Mouse (Mus musculus) embryonic fibroblast, embryonic 13.5 days (primary cell): ENCODE measurements around the gene Pnrc2.

Experiments
- CTCF ChIP-seq: IDR thresholded peaks from 2 replicates; pipeline ENCODE4 v1.5.1; 2011; ENCODE audit warnings: mild to moderate bottlenecking, control low read depth, low read length, moderate library complexity, borderline replicate concordance; ENCODE audit not compliant: insufficient read depth
- POLR2A ChIP-seq: IDR thresholded peaks from 2 replicates; pipeline ENCODE4 v1.6.1; 2011; ENCODE audit warnings: low read depth, mild to moderate bottlenecking, control low read depth, low read length, moderate library complexity

DNA sequence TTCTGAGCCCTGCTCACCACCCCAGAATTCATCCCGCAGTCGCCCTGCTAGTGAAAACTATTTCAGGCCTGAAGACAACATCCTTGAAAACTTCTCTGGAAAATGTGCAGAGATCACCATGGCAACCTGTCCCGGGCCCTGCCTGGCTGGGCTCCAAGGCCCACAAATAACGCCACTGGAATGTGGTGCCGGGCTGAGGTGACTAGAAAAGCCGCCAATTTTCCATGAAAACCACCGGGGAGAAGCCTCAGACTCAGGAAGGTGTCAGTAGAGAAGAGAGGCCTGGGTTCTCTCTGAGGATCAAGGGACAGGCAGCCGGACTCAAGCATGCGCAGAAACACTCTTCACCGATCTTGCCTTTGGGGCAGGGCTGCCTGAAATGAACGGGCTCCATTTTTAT, 45.2 kb downstream of the Pnrc2 start:
- TF ChIP-seq POLR2A (0 out of 2 replicates have a peak, but pooled peaks have one; percentile 39), CTCF (no peak)
